Mouse (Mus musculus) lung, embryonic 14.5 days (tissue): ENCODE measurements around the gene Flnb. TPM values are rescaled to one million over a fixed set of nuclear protein-coding genes. Genes with fewer than 3 reads are reported as not detected.

Experiments
- ATAC-seq: fragments of 200-750 bp; cut with Nextera tagmentation; 2 replicates; pipeline ENCODE4 v1.8.0; 2017; ENCODE audit warnings: mild to moderate bottlenecking, moderate TSS enrichment, moderate library complexity; ENCODE audit not compliant: insufficient read depth
- DNase-seq: peaks from one replicate; pipeline ENCODE4 v3.0.0-alpha.2; 2015
- H3K27ac ChIP-seq: fragments of 300-500 bp; sonication (generic); 2 replicates; pipeline ENCODE4 v1.5.1; 2014; ENCODE audit warnings: low read depth, mild to moderate bottlenecking, moderate library complexity
- H3K27me3 ChIP-seq: fragments of 300-500 bp; sonication (generic); 2 replicates; pipeline ENCODE4 v1.6.1; 2014; ENCODE audit warnings: low read length, control low read depth; ENCODE audit not compliant: insufficient read depth
- H3K36me3 ChIP-seq: fragments of 300-500 bp; sonication (generic); 2 replicates; pipeline ENCODE4 v1.6.1; 2014; ENCODE audit warnings: control low read depth; ENCODE audit not compliant: insufficient read depth
- H3K4me1 ChIP-seq: fragments of 300-500 bp; sonication (generic); 2 replicates; pipeline ENCODE4 v1.6.1; 2014; ENCODE audit warnings: antibody characterized with exemption, control low read depth; ENCODE audit not compliant: insufficient read depth
- H3K4me2 ChIP-seq: fragments of 300-500 bp; sonication (generic); 2 replicates; pipeline ENCODE4 v1.6.1; 2014; ENCODE audit warnings: mild to moderate bottlenecking
- H3K4me3 ChIP-seq: fragments of 300-500 bp; sonication (generic); 2 replicates; pipeline ENCODE4 v1.5.1; 2014; ENCODE audit warnings: low read depth, low read length
- H3K9ac ChIP-seq: fragments of 300-500 bp; sonication (generic); 2 replicates; pipeline ENCODE4 v1.6.1; 2014
- H3K9me3 ChIP-seq: fragments of 300-500 bp; sonication (generic); 2 replicates; pipeline ENCODE4 v1.6.1; 2016; ENCODE audit warnings: low read depth, low read length, control low read depth
- CTCF ChIP-seq: IDR thresholded peaks from 2 replicates; pipeline ENCODE4 v1.5.1; 2016; ENCODE audit warnings: antibody characterized with exemption, low read depth
- WGBS: fragments of 180-500 bp; shearing (Covaris S2); extraction: QIAGEN DNeasy Blood & Tissue Kit; methylation state at CpG from one replicate; pipeline ENCODE4 v1.1.7; 2014; 5-methylcytosine and 5-hydroxymethylcytosine counted together
- polyA plus RNA-seq: library from polyadenylated mRNA; unstranded; fragments of >200 nt; fragmentation: Nextera tagmentation; extraction: Ambion mirVana; gene quantifications from 2 replicates; pipeline ENCODE4 v1.2.1, GENCODE M21; 2014

The Flnb gene
- polyA plus RNA-seq, 1 experiment from 2014 or later = 22.5 TPM

DNA sequence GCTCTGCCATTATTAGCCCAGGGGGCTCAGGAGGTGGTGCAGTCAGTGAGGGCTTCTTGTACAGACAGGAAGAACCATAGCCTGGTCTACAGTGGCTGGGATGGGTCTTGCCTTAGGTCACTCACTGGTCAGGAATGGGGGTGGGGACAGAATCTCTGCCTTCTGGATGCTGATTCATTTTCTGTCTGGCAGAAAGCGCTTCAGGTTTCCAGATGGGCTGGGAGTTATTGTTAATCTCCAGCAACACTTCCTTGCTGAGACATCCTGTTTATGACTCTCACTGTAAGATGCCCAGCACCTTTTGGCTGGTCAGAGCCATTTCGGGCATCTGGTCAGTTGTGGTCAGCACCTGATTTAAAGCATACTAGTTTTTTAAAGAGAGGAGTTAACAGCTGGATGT lies 55.8 kb downstream of the Flnb start:
- Histone ChIP-seq H3K9me3 (no peaks in the 10 kb centered on the region), H3K4me2 (no peak overlapping the region), H3K4me1 (no peaks in the 10 kb centered on the region), H3K27me3 (no peaks in the 10 kb centered on the region), H3K27ac (no peak overlapping the region), H3K4me3 (no peak overlapping the region), H3K9ac (no peak overlapping the region), H3K36me3 (peaks cover 26% of the 10 kb centered on the region)
- no peak for ATAC-seq
- WGBS = 73% methylated on average over 2 of the region's 2 CpGs
- no peak for TF ChIP-seq CTCF
- DNase-seq = peak; percentile 29

DNA sequence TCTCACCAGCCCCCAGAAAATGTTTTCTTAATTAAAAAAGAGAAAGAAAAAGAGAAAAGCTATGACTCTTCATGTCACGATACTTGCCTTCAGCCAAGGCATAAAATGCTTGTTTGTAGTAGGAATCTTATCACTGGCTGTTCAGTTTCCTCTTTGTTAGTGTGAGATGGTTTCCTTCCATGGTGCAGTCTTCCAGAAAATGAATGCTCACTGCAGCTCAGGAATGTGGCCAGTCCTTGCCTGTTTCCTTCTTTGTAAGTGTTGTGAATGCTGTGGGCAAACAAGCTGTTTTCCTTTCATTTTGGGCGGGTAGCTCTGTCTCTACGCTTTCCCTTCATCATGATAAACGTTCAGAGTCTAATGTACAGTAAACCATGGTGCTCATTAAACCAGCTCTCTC lies 56.7 kb downstream of the Flnb start:
- Histone ChIP-seq H3K4me1 (no peaks in the 10 kb centered on the region), H3K27ac (no peak overlapping the region), H3K4me3 (no peak overlapping the region), H3K27me3 (no peaks in the 10 kb centered on the region), H3K9me3 (no peaks in the 10 kb centered on the region), H3K36me3 (peaks cover 26% of the 10 kb centered on the region), H3K4me2 (no peak overlapping the region), H3K9ac (no peak overlapping the region)
- no peak for DNase-seq
- WGBS = 68% methylated on average over 4 of the region's 4 CpGs
- no peak for ATAC-seq
- no peak for TF ChIP-seq CTCF

DNA sequence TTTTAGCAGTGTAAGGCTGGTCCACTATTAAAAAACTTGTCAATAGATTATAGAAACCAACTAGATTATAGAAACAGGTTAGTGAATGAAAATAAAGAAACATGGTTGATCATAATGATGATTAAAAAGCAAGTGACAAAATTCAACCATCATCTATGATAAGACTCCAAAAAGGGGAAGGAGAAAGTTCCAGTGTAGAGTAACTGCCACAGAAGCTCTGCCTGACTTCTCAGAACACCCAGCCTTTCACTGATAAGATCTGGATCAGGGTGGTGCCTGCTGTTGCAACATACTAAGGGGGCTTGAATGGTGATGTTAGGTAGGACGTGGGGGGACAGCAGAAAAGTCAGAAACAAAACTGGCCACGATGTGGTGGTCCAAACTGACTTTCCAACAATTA lies 60.2 kb downstream of the Flnb start:
- no peak for TF ChIP-seq CTCF
- Histone ChIP-seq H3K27me3 (no peaks in the 10 kb centered on the region), H3K36me3 (peaks cover 33% of the 10 kb centered on the region), H3K4me1 (no peaks in the 10 kb centered on the region), H3K9me3 (no peaks in the 10 kb centered on the region), H3K27ac (no peak overlapping the region), H3K4me2 (no peak overlapping the region), H3K4me3 (no peak overlapping the region), H3K9ac (no peak overlapping the region)
- WGBS = 78% methylated on average over 2 of the region's 2 CpGs
- ATAC-seq (no peak), DNase-seq (no peak)

DNA sequence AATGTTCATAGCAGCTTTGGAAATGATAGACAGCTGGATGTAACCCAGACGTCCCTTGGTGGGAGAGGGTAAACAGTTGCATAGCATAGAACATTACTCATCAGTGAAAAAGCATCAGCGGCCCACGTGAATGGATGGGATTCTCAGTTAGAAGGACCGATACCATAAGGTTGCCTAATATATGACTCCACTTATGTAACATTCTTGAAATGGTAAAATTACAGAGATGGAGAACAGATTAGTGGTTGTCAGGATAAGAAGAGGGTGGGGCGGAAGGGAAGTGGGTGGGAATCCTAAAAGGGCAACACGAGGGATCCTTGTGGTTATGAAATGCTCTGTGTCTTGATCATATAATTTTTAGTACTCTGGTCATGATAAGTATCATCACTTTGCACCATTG lies 62.6 kb downstream of the Flnb start:
- TF ChIP-seq CTCF = no peak
- Histone ChIP-seq H3K36me3 (peaks cover 35% of the 10 kb centered on the region), H3K27me3 (no peaks in the 10 kb centered on the region), H3K4me2 (no peak overlapping the region), H3K4me3 (no peak overlapping the region), H3K27ac (no peak overlapping the region), H3K9ac (no peak overlapping the region), H3K9me3 (no peaks in the 10 kb centered on the region), H3K4me1 (no peaks in the 10 kb centered on the region)
- ATAC-seq (no peak), DNase-seq (no peak)
- WGBS = 87% methylated on average over 6 of the region's 6 CpGs

DNA sequence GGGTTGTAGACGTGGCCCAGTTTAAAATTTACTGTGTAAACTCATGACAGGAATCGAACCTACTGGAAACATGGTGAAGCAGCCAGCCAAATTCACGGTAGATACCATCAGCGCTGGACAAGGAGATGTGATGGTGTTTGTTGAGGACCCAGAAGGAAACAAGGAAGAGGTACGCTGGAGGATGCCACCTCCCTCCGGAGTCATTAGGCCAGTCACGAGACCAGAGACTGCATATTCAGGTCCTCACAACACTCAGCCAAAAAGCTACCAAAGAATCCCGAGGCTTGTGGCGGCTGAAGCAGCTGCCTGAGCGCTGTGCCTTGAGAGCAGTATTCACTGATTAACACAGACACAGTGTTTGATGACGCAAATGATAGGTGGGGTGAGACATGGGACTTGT lies 63.8 kb downstream of the Flnb start:
- no peak for DNase-seq
- no peaks in the 10 kb centered on the region for H3K9me3 ChIP-seq
- H3K36me3 ChIP-seq = peaks cover 37% of the 10 kb centered on the region; the same call in 1 of the 2 replicates
- TF ChIP-seq CTCF = no peak
- H3K27me3 ChIP-seq = no peaks in the 10 kb centered on the region
- H3K4me2 ChIP-seq = no peak overlapping the region
- no peaks in the 10 kb centered on the region for H3K4me1 ChIP-seq
- no peak for ATAC-seq
- WGBS = 88% methylated on average over 11 of the region's 11 CpGs
- no peak overlapping the region for H3K27ac ChIP-seq
- no peak overlapping the region for H3K9ac ChIP-seq
- no peak overlapping the region for H3K4me3 ChIP-seq

DNA sequence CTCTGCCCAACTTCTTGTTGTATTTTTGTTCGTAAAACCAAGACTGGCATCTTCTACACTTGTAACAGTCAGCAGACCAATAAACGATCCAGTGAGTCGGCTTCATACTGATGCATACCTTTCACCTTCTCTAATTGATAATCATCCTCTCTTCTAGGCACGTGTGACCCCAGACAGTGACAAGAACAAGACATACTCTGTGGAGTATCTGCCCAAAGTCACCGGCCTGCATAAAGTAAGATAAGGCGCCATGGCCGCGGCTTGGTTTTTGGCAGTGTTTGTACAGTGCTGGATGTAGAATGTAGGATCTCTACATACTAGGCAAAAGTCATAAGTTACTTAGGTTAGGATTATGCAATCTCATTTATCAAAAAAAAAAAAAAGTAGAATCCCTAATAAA lies 64.3 kb downstream of the Flnb start:
- ATAC-seq (no peak), DNase-seq (no peak)
- no peaks in the 10 kb centered on the region for H3K9me3 ChIP-seq
- H3K4me3 ChIP-seq = no peak overlapping the region
- TF ChIP-seq CTCF = no peak
- H3K27me3 ChIP-seq = no peaks in the 10 kb centered on the region
- 88% methylated on average over 8 of the region's 8 CpGs for WGBS
- no peak overlapping the region for H3K9ac ChIP-seq
- H3K36me3 ChIP-seq = peaks cover 41% of the 10 kb centered on the region; the same call in 1 of the 2 replicates
- H3K27ac ChIP-seq = no peak overlapping the region
- no peaks in the 10 kb centered on the region for H3K4me1 ChIP-seq
- H3K4me2 ChIP-seq = no peak overlapping the region

DNA sequence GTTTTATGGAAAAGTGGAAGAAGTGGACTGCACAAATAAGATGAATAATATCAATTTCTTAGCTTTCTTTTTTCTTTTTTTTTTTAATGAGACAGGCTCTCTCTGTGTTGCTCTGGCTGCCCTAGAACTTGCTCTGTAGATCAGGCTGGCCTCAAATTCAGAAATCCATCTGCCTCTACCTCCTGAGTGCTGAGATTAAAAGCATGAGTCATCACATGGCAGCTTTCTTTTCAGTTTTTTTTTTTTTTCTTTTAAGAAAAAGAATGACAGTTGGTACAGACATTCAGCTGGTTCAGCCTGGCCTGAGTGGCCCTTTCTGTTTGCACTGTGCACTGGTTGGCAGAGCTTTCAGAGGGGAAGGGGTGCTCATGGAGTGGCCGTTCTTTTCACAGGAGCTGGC lies 66.4 kb downstream of the Flnb start:
- H3K36me3 ChIP-seq = peaks cover 52% of the 10 kb centered on the region; the same call in 1 of the 2 replicates
- no peak overlapping the region for H3K4me2 ChIP-seq
- 63% methylated on average over 1 of the region's 1 CpGs for WGBS
- ATAC-seq (no peak), DNase-seq (no peak)
- no peak overlapping the region for H3K4me3 ChIP-seq
- TF ChIP-seq CTCF = no peak
- no peaks in the 10 kb centered on the region for H3K27me3 ChIP-seq
- no peaks in the 10 kb centered on the region for H3K9me3 ChIP-seq
- no peak overlapping the region for H3K9ac ChIP-seq
- no peak overlapping the region for H3K27ac ChIP-seq
- no peaks in the 10 kb centered on the region for H3K4me1 ChIP-seq

DNA sequence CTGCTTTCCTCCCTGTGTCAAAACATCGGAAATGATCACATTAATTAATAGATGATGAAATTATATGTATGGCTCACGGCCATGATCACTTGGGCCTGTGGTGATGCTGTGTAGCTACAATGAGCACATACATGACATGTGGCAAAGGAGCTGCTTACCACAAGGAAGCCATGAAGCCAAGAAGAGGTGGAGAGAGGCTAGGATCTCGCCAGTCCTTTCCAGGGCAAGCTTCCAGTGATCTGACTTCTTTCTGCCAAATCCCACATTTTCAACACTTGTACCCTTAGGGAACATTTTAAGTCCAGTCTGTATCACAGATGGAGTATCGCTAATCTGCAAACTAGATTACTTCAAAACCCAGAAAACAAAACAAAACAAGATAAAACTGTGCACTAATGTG lies 67.1 kb downstream of the Flnb start:
- no peak overlapping the region for H3K4me3 ChIP-seq
- ATAC-seq (no peak), DNase-seq (no peak)
- H3K9ac ChIP-seq = no peak overlapping the region
- H3K4me2 ChIP-seq = no peak overlapping the region
- H3K9me3 ChIP-seq = no peaks in the 10 kb centered on the region
- no peak for TF ChIP-seq CTCF
- no peaks in the 10 kb centered on the region for H3K4me1 ChIP-seq
- no peak overlapping the region for H3K27ac ChIP-seq
- H3K36me3 ChIP-seq = peaks cover 52% of the 10 kb centered on the region; the same call in 1 of the 2 replicates
- H3K27me3 ChIP-seq = no peaks in the 10 kb centered on the region
- WGBS = 90% methylated on average over 4 of the region's 4 CpGs
